Mouse (Mus musculus): Measurements from ENCODE around the gene Nup35.

GRCm38 (mm10) chr2:80688261-80688660 is 71.2 kb downstream of the Nup35 start:
- TF ChIP-seq CTCF (IDR thresholded peaks at IDR 0.05; ENCODE audit: low read depth, low read length) (no peak), POLR2A (IDR thresholded peaks at IDR 0.05; ENCODE audit: extremely low read depth, insufficient read depth, low read length) (no peak)
